Mouse (Mus musculus) forebrain, embryonic 15.5 days (tissue): ENCODE measurements at regions not wholly inside any gene's neighbourhood (a gene's known extent, or its start where the extent isn't known, plus 50 kb on each side); places are given as distances from the start of the nearest gene placed in this dataset.

ENCODE experiments used
- ATAC-seq: fragments of 200-750 bp; cut with Nextera tagmentation; replicated peaks from 2 replicates; pipeline ENCODE4 v1.8.0; 2017; ENCODE audit warnings: mild to moderate bottlenecking, moderate TSS enrichment, moderate library complexity
- H3K27ac ChIP-seq: fragments of 300-500 bp; sonication (generic); replicated peaks from 2 replicates; pipeline ENCODE4 v1.5.1; 2015; ENCODE audit warnings: mild to moderate bottlenecking, inconsistent platforms
- H3K27me3 ChIP-seq: fragments of 300-500 bp; sonication (generic); 2 replicates; pipeline ENCODE4 v1.6.1; 2015; ENCODE audit warnings: inconsistent platforms
- H3K36me3 ChIP-seq: fragments of 300-500 bp; sonication (generic); 2 replicates; pipeline ENCODE4 v1.6.1; 2015; ENCODE audit warnings: mild to moderate bottlenecking, inconsistent platforms
- H3K4me1 ChIP-seq: fragments of 300-500 bp; sonication (generic); 2 replicates; pipeline ENCODE4 v1.6.1; 2015; ENCODE audit warnings: inconsistent platforms
- H3K4me2 ChIP-seq: fragments of 300-500 bp; sonication (generic); replicated peaks from 2 replicates; pipeline ENCODE4 v1.6.1; 2015; ENCODE audit warnings: mild to moderate bottlenecking, inconsistent platforms
- H3K4me3 ChIP-seq: fragments of 300-500 bp; sonication (generic); 2 replicates; pipeline ENCODE4 v1.5.1; 2015; ENCODE audit warnings: mild to moderate bottlenecking, inconsistent platforms
- H3K9ac ChIP-seq: fragments of 300-500 bp; sonication (generic); replicated peaks from 2 replicates; pipeline ENCODE4 v1.6.1; 2015; ENCODE audit warnings: mild to moderate bottlenecking, inconsistent platforms
- H3K9me3 ChIP-seq: fragments of 300-500 bp; sonication (generic); 2 replicates; pipeline ENCODE4 v1.6.1; 2016; ENCODE audit warnings: inconsistent platforms
- WGBS: fragments of 180-500 bp; shearing (Covaris S2); methylation state at CpG from one replicate; pipeline ENCODE4 v1.1.7; 2015; ENCODE audit warnings: mixed read lengths; 5-methylcytosine and 5-hydroxymethylcytosine counted together

DNA sequence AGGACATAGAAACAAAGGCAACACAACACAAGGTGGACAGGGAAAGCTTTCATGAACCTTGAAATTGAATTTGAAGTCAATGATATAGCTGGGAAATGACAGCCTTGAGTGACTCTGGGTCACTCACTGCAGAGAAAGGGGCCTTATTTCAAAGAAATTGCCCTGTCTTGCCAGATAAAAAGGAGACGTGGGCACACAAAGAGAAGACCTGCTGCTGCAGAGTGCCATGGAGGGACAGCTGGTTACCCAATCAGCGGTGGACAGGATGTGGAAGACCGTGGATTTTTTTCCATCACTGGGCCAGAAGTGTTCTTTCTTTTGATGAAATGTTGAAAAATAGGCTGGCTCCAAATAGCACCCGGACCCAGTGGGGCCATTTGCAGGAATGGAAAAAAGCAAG, 77.8 kb upstream of the Epha4 start:
- Histone ChIP-seq H3K27me3 (no peaks in the 10 kb centered on the region), H3K4me3 (no peak overlapping the region), H3K36me3 (no peaks in the 10 kb centered on the region), H3K9ac (no peak overlapping the region), H3K9me3 (no peaks in the 10 kb centered on the region), H3K4me1 (peaks cover 11% of the 10 kb centered on the region), H3K4me2 (no peak overlapping the region), H3K27ac (peak overlapping the region; percentile 13; the same call in 1 of the 2 replicates)
- ATAC-seq, result no peak
- 60% methylated on average over 4 of the region's 4 CpGs for WGBS

DNA sequence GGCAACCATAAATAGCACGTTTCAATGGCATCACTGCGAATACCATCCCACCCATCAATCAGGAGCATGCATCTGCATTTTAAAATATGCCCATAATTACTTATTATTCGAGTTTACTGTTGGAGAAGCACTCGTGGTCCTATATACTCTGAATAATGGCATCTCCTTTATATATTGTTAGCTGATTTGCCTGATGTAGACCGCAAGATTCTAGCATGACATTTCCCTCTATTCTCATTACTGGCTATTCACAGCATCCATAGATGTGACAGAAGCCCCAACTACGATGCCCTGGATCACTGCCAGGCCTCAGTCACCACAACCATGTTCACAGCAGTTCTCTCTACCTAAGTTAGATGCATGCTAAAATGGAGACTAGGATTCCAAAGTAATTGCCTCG, 77.4 kb upstream of the Epha4 start:
- H3K36me3 ChIP-seq, result no peaks in the 10 kb centered on the region
- no peak overlapping the region for H3K9ac ChIP-seq
- peak; percentile 46; the same call in 1 of the 2 replicates for ATAC-seq
- peaks cover 11% of the 10 kb centered on the region for H3K4me1 ChIP-seq
- 33% methylated on average over 7 of the region's 7 CpGs for WGBS
- no peak overlapping the region for H3K4me3 ChIP-seq
- H3K9me3 ChIP-seq, result no peaks in the 10 kb centered on the region
- peak overlapping the region; percentile 13; the same call in 1 of the 2 replicates for H3K27ac ChIP-seq
- H3K4me2 ChIP-seq, result no peak overlapping the region
- no peaks in the 10 kb centered on the region for H3K27me3 ChIP-seq

DNA sequence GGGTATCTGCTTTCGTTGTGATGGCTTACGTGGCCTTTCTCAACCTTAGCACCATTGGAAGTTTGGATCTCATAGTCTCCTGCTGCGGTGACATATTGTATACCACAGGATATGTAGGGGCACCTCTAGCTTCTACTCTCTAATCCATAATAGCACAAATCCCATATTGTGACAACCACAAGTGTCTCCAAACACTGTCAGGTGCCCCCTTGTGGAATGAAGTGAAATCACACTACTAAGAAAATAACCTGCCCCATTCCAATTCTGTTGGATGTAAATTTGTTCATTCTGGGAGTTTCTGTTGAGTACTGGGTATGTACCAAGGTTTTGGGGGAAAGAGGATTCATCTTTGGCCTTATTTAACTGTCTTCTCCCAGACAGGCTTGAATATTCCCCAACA, 74.5 kb upstream of the Epha4 start:
- WGBS, result 87% methylated on average over 3 of the region's 3 CpGs
- ATAC-seq, result no peak
- Histone ChIP-seq H3K4me2 (no peak overlapping the region), H3K9ac (no peak overlapping the region), H3K27me3 (no peaks in the 10 kb centered on the region), H3K4me1 (peaks cover 11% of the 10 kb centered on the region), H3K36me3 (no peaks in the 10 kb centered on the region), H3K4me3 (no peak overlapping the region), H3K27ac (no peak overlapping the region), H3K9me3 (no peaks in the 10 kb centered on the region)

DNA sequence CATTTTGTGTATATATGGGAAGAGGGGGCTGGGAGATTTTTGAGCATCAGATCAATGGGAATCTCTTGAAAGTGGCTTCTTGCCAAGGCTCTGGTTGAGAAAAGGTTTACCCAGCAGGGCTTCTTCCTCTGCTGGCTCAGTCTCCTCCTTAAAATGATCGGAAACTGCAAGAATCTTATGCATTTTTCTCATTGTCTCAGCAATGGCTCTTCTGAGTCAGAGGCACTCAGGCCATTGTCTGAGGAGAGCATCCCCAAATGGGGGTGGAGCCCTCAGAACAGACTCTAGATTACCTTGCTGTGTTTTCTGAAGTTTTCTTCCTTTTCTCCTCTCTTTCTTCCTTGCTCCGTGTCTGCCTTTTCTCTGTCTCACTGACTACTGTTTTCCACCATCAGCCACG, 70.6 kb upstream of the Epha4 start:
- H3K27me3 ChIP-seq, result no peaks in the 10 kb centered on the region
- WGBS, result 51% methylated on average over 3 of the region's 3 CpGs
- no peak overlapping the region for H3K9ac ChIP-seq
- no peak overlapping the region for H3K27ac ChIP-seq
- H3K4me1 ChIP-seq, result no peaks in the 10 kb centered on the region
- no peaks in the 10 kb centered on the region for H3K9me3 ChIP-seq
- no peak overlapping the region for H3K4me3 ChIP-seq
- ATAC-seq, result no peak
- no peak overlapping the region for H3K4me2 ChIP-seq
- no peaks in the 10 kb centered on the region for H3K36me3 ChIP-seq

DNA sequence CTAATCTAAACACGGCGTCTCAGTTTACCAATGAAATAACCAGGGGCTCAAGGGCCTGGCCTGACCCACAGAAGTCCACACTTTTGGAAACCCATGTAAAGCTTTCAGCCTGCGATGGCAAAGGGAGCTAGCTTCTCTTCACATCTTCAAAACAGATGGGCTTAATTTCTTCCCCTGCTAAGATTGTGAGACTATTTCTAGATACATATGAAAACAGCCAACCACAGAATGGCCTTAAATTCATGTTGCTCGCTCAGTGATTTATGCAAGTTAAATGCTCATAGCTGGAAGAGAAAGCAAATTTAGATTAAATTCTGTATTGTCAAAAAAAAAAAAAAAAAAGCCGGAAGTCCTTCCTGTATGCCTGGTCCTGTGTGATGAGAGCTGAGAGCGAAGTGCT, 53.2 kb upstream of the Epha4 start:
- no peak overlapping the region for H3K27ac ChIP-seq
- H3K27me3 ChIP-seq, result no peaks in the 10 kb centered on the region
- H3K36me3 ChIP-seq, result no peaks in the 10 kb centered on the region
- 89% methylated on average over 6 of the region's 6 CpGs for WGBS
- no peak overlapping the region for H3K9ac ChIP-seq
- no peak for ATAC-seq
- 0 out of 2 replicates have a peak, but pooled peaks cover 6% of the 10 kb centered on the region for H3K4me1 ChIP-seq
- no peaks in the 10 kb centered on the region for H3K9me3 ChIP-seq
- no peak overlapping the region for H3K4me3 ChIP-seq
- H3K4me2 ChIP-seq, result no peak overlapping the region

DNA sequence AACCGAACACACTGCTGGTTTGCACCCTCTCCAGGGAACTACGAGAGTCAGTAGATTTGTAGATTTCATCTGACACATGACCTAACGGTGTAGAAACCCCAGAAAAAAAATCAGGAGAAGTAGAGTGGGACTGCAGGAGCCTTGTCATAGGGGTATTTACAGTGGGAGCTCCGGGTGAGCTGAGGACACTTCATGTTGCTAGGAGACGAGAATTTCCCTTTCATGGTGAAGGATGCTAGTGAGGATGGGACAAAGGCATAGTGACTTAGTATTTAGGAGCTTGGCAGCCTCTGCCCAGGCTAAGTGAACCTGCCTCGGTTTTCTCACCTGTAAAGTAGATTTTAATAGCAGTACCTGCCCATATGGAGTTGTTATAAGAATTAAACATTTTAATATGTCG, 52.8 kb upstream of the Epha4 start:
- H3K36me3 ChIP-seq, result no peaks in the 10 kb centered on the region
- H3K4me2 ChIP-seq, result no peak overlapping the region
- H3K4me3 ChIP-seq, result no peak overlapping the region
- H3K27ac ChIP-seq, result no peak overlapping the region
- H3K9ac ChIP-seq, result no peak overlapping the region
- no peak for ATAC-seq
- 54% methylated on average over 7 of the region's 7 CpGs for WGBS
- 0 out of 2 replicates have a peak, but pooled peaks cover 6% of the 10 kb centered on the region for H3K4me1 ChIP-seq
- H3K27me3 ChIP-seq, result no peaks in the 10 kb centered on the region
- no peaks in the 10 kb centered on the region for H3K9me3 ChIP-seq
